Mouse (Mus musculus): Measurements from ENCODE around the gene Lipt2. TPM values are rescaled to one million over a fixed set of nuclear protein-coding genes. Genes with fewer than 3 reads are reported as not detected.

Gene Lipt2
- polyA plus RNA-seq (2015; fragmentation: Nextera tagmentation; extraction: Ambion mirVana), result 10.1 and 13.5 TPM in 2 replicates

DNA sequence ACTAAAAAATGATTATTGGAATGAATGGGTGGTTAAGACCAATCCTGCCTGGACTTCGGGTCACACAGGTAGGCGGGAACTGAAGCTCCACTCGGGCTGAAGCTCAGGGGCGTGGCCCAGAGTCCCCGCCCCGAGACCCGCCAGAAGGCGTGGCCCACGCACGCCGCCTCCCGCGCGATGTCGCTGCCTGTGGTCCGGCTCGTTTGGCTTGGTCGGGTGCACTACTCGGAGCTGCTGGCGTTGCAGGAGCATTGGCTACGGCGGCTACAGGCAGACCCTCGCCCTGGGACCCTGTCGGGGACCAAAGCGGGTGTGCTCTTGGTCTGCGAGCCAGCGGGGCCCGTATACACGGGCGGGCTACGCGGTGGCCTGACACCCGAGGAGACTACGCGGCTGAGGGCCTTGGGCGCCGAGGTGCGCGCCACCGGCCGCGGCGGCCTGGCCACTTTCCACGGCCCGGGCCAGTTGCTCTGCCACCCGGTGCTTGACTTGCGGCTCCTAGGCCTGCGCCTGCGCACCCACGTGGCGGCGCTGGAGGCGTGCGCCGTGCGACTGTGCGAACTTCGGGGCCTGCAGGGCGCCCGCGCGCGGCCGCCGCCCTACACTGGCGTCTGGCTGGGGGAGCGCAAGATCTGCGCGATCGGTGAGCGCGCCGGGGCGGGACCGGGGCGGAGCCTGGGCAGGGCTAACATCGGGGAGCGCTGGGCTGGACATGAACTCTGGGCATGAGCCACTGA lies at the start of gene Lipt2:
Gene Lipt2, plus strand, starts transcription at position 173 of the 737 bp plus-strand sequence.
- H3K27ac ChIP-seq (ENCODE audit: low read length), result peak within 1 kb of the TSS; percentile 98
- ATAC-seq (ENCODE audit: insufficient read depth, low FRiP score), result peak; percentile 97
- peak within 1 kb of the TSS; percentile 92 for H3K4me3 ChIP-seq (replicated peaks; ENCODE audit: low read length)
- peak within 1 kb of the TSS; percentile 96 for H3K9ac ChIP-seq (ENCODE audit: low read length)
- under 1% methylated on average over 78 of the region's 78 CpGs for WGBS
- H3K4me1 ChIP-seq (ENCODE audit: control insufficient read depth, insufficient read depth, low read length), result peaks cover 4% of the 10 kb centered on the region; the same call in 1 of the 2 replicates
- H3K27me3 ChIP-seq (ENCODE audit: control insufficient read depth, insufficient read depth, low read length), result no peaks in the 10 kb centered on the region
- H3K4me2 ChIP-seq (ENCODE audit: low read depth, low read length), result peak within 1 kb of the TSS; percentile 95
- H3K36me3 ChIP-seq (ENCODE audit: control insufficient read depth, insufficient read depth, low read length), result no peaks in the 10 kb centered on the region
- H3K9me3 ChIP-seq (replicated peaks; ENCODE audit: control insufficient read depth, low read length), result no peaks in the 10 kb centered on the region

DNA sequence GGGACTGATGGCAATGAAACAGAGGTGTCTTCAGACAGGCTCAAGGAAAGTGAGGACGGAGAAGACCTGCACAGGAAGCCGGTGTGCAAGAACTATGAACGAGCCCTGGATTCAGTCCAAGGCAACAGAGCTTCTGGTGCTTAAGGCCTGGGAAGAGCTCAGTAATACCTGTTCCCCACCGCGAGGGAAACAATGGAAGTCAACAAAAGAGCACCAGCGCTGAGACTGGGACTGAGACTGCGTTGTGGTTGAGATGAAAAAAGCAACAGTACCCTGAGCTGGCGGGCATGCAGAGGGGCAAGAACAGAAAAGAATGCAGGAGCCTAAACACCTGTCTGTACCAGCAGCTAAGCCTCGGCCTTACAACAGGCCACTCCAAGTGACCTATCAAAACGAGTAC lies 47.6 kb upstream of the Lipt2 start:
- Histone ChIP-seq H3K27me3 (ENCODE audit: control insufficient read depth, insufficient read depth, low read length) (no peaks in the 10 kb centered on the region), H3K4me2 (ENCODE audit: low read depth, low read length) (no peak overlapping the region), H3K4me3 (replicated peaks; ENCODE audit: low read length) (no peak overlapping the region), H3K9ac (ENCODE audit: low read length) (no peak overlapping the region), H3K27ac (ENCODE audit: low read length) (no peak overlapping the region), H3K4me1 (ENCODE audit: control insufficient read depth, insufficient read depth, low read length) (no peaks in the 10 kb centered on the region), H3K36me3 (ENCODE audit: control insufficient read depth, insufficient read depth, low read length) (no peaks in the 10 kb centered on the region; the same call in 1 of the 2 replicates), H3K9me3 (replicated peaks; ENCODE audit: control insufficient read depth, low read length) (no peaks in the 10 kb centered on the region)
- no peak for ATAC-seq (ENCODE audit: insufficient read depth, low FRiP score)
- 63% methylated on average over 10 of the region's 10 CpGs for WGBS

DNA sequence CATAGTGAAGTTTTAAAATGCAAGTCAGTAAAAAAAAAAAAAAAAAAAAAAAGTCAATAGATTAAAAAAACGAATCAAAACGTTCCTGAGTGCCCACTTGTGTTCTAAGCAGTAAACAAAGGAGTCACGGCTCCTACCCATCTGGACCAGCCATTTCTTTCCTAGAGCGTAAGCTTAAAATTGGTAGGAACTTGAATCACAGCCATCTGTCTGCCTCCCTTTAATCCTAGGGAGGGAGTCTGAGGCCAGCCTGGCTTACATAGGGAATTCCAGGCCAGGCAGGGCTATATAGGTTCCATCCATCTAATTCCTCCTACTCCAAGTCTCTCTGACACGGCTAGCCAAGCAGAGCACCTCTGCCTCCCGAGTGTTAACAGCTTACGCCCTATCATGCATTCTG lies 45.3 kb upstream of the Lipt2 start:
- Histone ChIP-seq H3K4me1 (ENCODE audit: control insufficient read depth, insufficient read depth, low read length) (no peaks in the 10 kb centered on the region), H3K4me3 (replicated peaks; ENCODE audit: low read length) (no peak overlapping the region), H3K36me3 (ENCODE audit: control insufficient read depth, insufficient read depth, low read length) (peaks cover 3% of the 10 kb centered on the region; the same call in 1 of the 2 replicates), H3K9me3 (replicated peaks; ENCODE audit: control insufficient read depth, low read length) (no peaks in the 10 kb centered on the region), H3K4me2 (ENCODE audit: low read depth, low read length) (no peak overlapping the region), H3K27me3 (ENCODE audit: control insufficient read depth, insufficient read depth, low read length) (no peaks in the 10 kb centered on the region), H3K27ac (ENCODE audit: low read length) (no peak overlapping the region), H3K9ac (ENCODE audit: low read length) (no peak overlapping the region)
- ATAC-seq (ENCODE audit: insufficient read depth, low FRiP score), result no peak
- 69% methylated on average over 7 of the region's 7 CpGs for WGBS

DNA sequence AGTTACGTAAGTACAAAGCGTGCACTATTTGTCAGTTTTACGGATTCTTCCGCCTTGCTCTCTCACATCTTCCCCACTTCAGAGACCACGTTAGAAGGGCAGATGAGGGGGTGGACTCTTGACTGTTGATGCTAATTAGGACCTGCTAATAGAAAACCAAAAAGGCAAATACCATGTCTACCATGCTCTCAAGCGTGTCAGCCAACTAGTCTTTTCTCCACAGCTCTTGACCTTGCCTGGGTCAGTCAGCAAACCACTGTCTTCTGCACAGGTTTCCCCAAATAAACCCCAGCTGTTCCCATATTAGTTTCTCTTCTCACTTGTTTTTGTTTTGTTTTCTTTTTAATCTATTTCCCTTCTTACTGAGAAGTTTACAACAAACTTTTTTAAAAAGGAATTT lies 44.8 kb upstream of the Lipt2 start:
- ATAC-seq (ENCODE audit: insufficient read depth, low FRiP score), result no peak
- Histone ChIP-seq H3K4me2 (ENCODE audit: low read depth, low read length) (no peak overlapping the region), H3K4me1 (ENCODE audit: control insufficient read depth, insufficient read depth, low read length) (no peaks in the 10 kb centered on the region), H3K9me3 (replicated peaks; ENCODE audit: control insufficient read depth, low read length) (no peaks in the 10 kb centered on the region), H3K9ac (ENCODE audit: low read length) (no peak overlapping the region), H3K27ac (ENCODE audit: low read length) (no peak overlapping the region), H3K36me3 (ENCODE audit: control insufficient read depth, insufficient read depth, low read length) (peaks cover 3% of the 10 kb centered on the region; the same call in 1 of the 2 replicates), H3K4me3 (replicated peaks; ENCODE audit: low read length) (no peak overlapping the region), H3K27me3 (ENCODE audit: control insufficient read depth, insufficient read depth, low read length) (no peaks in the 10 kb centered on the region)
- WGBS, result 88% methylated on average over 6 of the region's 6 CpGs

DNA sequence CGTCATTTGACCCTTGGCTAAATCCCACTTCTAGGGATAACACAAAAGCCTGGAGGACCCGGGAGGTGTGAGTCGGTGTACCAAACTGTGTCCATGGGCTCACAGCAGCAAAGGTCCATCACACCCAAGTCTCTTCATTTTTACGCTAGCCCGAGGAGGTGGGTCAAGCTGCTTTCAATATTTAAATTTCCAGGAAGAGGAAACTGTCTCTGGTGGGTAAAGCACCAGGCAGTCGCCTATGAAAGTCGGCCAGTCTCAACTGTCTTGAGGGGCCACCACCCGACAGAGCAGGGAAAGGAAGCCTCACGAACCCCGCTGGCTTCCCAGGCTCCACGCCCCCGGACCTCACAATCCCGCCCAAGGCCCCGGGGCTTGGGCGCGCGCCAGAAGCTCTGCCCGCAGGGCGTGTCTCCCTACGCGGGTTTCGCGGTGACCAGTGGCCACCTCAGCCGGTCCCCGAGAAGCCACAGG lies 38.3 kb upstream of the Lipt2 start:
- H3K4me3 ChIP-seq (replicated peaks; ENCODE audit: low read length), result peak overlapping the region; percentile 98
- ATAC-seq (ENCODE audit: insufficient read depth, low FRiP score), result peak; percentile 48; the same call in 1 of the 2 replicates
- peak overlapping the region; percentile 94 for H3K9ac ChIP-seq (ENCODE audit: low read length)
- peak overlapping the region; percentile 84 for H3K4me2 ChIP-seq (ENCODE audit: low read depth, low read length)
- peaks cover 5% of the 10 kb centered on the region for H3K4me1 ChIP-seq (ENCODE audit: control insufficient read depth, insufficient read depth, low read length)
- no peaks in the 10 kb centered on the region for H3K9me3 ChIP-seq (replicated peaks; ENCODE audit: control insufficient read depth, low read length)
- H3K27ac ChIP-seq (ENCODE audit: low read length), result peak overlapping the region; percentile 96
- H3K36me3 ChIP-seq (ENCODE audit: control insufficient read depth, insufficient read depth, low read length), result peaks cover 3% of the 10 kb centered on the region; the same call in 1 of the 2 replicates
- WGBS, result under 1% methylated on average over 25 of the region's 25 CpGs
- H3K27me3 ChIP-seq (ENCODE audit: control insufficient read depth, insufficient read depth, low read length), result no peaks in the 10 kb centered on the region

DNA sequence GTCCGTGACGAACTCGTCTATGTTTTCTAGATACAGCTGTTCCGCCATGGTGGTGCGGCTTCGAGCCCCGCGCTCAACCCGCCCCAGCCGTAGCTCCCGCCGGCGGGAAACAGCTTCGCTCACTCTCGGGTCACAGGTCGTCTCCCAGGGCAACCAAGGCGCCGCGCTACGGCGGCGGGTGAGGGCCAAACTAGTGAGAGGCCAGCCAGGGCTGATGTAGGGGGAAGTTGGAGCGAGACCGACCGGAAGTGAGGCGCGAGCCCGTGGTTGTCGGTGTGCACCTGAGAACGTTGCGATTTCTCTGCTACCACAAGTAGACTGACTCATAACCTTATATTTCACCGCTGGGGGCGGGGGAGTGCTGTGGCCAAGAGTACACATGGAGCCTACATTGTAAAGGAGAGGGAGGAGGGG lies 37.7 kb upstream of the Lipt2 start, which contains the start of gene Pold3:
Gene Pold3, minus strand, starts transcription at position 190 of the 414 bp plus-strand sequence.
- H3K27ac ChIP-seq (ENCODE audit: low read length), result peak within 1 kb of the TSS; percentile 96
- H3K4me3 ChIP-seq (replicated peaks; ENCODE audit: low read length), result peak within 1 kb of the TSS; percentile 98
- H3K9me3 ChIP-seq (replicated peaks; ENCODE audit: control insufficient read depth, low read length), result no peaks in the 10 kb centered on the region
- peak within 1 kb of the TSS; percentile 84 for H3K4me2 ChIP-seq (ENCODE audit: low read depth, low read length)
- WGBS, result under 1% methylated on average over 33 of the region's 33 CpGs
- H3K9ac ChIP-seq (ENCODE audit: low read length), result peak within 1 kb of the TSS; percentile 94
- peak; percentile 95 for ATAC-seq (ENCODE audit: insufficient read depth, low FRiP score)
- H3K4me1 ChIP-seq (ENCODE audit: control insufficient read depth, insufficient read depth, low read length), result peaks cover 5% of the 10 kb centered on the region
- H3K36me3 ChIP-seq (ENCODE audit: control insufficient read depth, insufficient read depth, low read length), result peaks cover 3% of the 10 kb centered on the region; the same call in 1 of the 2 replicates
- no peaks in the 10 kb centered on the region for H3K27me3 ChIP-seq (ENCODE audit: control insufficient read depth, insufficient read depth, low read length)

DNA sequence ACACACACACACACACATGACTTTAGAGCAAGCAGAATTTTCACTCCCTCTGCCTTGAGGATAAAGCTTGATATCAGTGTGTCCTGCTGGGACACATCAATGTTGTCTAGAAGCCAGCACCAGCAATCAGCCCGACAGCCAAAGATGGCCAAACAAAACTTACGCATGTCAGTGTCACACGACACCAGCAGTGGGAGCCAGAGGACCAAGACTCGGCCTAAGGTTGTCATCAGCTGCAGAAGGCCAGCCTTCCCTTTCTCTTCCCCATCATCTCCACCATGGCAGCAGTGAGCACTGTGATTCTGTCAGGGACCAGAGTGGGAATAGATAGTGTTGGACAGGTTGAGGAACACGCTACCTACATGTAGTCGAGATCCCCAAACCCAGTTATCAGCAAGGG lies 35.6 kb upstream of the Lipt2 start:
- Histone ChIP-seq H3K4me3 (replicated peaks; ENCODE audit: low read length) (no peak overlapping the region), H3K4me1 (ENCODE audit: control insufficient read depth, insufficient read depth, low read length) (peaks cover 5% of the 10 kb centered on the region), H3K36me3 (ENCODE audit: control insufficient read depth, insufficient read depth, low read length) (no peaks in the 10 kb centered on the region), H3K27ac (ENCODE audit: low read length) (no peak overlapping the region), H3K9ac (ENCODE audit: low read length) (no peak overlapping the region), H3K27me3 (ENCODE audit: control insufficient read depth, insufficient read depth, low read length) (no peaks in the 10 kb centered on the region), H3K9me3 (replicated peaks; ENCODE audit: control insufficient read depth, low read length) (no peaks in the 10 kb centered on the region), H3K4me2 (ENCODE audit: low read depth, low read length) (no peak overlapping the region)
- WGBS, result 53% methylated on average over 6 of the region's 6 CpGs
- no peak for ATAC-seq (ENCODE audit: insufficient read depth, low FRiP score)

DNA sequence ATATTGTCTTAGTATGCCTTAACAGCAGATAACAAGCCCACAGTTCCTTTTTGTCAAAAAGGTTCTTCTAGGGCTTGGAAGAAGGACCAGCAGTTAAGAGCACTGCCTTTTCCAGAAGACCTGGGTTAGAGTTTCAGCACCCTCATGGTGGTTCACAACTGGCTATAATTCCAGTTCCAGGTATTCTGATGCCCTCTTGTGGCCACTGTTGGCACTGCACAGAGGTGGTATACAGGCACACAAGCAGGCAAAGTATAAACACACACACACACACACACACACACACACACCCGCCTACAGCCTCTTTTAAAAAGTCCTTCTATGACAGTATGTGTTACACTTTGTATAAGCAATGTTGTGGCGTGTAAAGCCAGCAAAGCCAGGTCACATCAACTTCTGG lies 34.9 kb upstream of the Lipt2 start:
- Histone ChIP-seq H3K4me3 (replicated peaks; ENCODE audit: low read length) (no peak overlapping the region), H3K4me1 (ENCODE audit: control insufficient read depth, insufficient read depth, low read length) (peaks cover 5% of the 10 kb centered on the region), H3K36me3 (ENCODE audit: control insufficient read depth, insufficient read depth, low read length) (no peaks in the 10 kb centered on the region), H3K9ac (ENCODE audit: low read length) (no peak overlapping the region), H3K27ac (ENCODE audit: low read length) (no peak overlapping the region), H3K9me3 (replicated peaks; ENCODE audit: control insufficient read depth, low read length) (no peaks in the 10 kb centered on the region), H3K4me2 (ENCODE audit: low read depth, low read length) (no peak overlapping the region), H3K27me3 (ENCODE audit: control insufficient read depth, insufficient read depth, low read length) (no peaks in the 10 kb centered on the region)
- WGBS, result 82% methylated on average over 2 of the region's 2 CpGs
- ATAC-seq (ENCODE audit: insufficient read depth, low FRiP score), result no peak

DNA sequence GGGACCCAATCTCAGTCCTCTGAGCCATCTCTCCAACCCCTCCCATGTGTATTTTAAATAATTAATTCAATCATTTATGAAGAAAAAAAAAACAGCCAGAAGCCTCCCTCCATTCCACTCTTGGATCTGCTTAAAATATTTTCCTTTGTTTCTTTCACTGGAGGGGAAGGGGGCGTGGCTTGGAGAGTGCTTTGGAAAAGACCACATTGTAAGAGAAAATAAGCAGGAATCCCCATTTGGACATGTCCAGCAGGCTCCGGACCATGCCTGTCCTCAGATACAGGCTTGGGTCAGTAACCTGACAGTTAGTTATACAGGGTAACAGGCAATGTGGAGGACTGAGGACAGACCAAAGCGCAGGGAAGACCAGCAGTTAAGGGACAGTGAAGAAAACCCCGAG lies 33.9 kb upstream of the Lipt2 start:
- Histone ChIP-seq H3K4me3 (replicated peaks; ENCODE audit: low read length) (no peak overlapping the region), H3K9ac (ENCODE audit: low read length) (no peak overlapping the region), H3K4me1 (ENCODE audit: control insufficient read depth, insufficient read depth, low read length) (no peaks in the 10 kb centered on the region; the same call in 1 of the 2 replicates), H3K36me3 (ENCODE audit: control insufficient read depth, insufficient read depth, low read length) (no peaks in the 10 kb centered on the region), H3K27ac (ENCODE audit: low read length) (0 out of 2 replicates have a peak overlapping the region, but pooled peaks have one; percentile 8), H3K4me2 (ENCODE audit: low read depth, low read length) (no peak overlapping the region), H3K9me3 (replicated peaks; ENCODE audit: control insufficient read depth, low read length) (no peaks in the 10 kb centered on the region), H3K27me3 (ENCODE audit: control insufficient read depth, insufficient read depth, low read length) (no peaks in the 10 kb centered on the region)
- WGBS, result 62% methylated on average over 4 of the region's 4 CpGs
- no peak for ATAC-seq (ENCODE audit: insufficient read depth, low FRiP score)

All from stomach, embryonic 16.5 days (tissue).